Mouse (Mus musculus) liver, embryonic 13.5 days (tissue): ENCODE results near the gene Slc6a14. TPM values are rescaled to one million over a fixed set of nuclear protein-coding genes. Genes with fewer than 3 reads are reported as not detected.

ENCODE experiments used
- ATAC-seq: fragments of 200-750 bp; cut with Nextera tagmentation; 2 replicates; pipeline ENCODE4 v1.8.0; 2017; ENCODE audit warnings: low read depth, mild to moderate bottlenecking, moderate number of reproducible peaks, moderate library complexity
- DNase-seq: peaks from one replicate; pipeline ENCODE4 v3.0.0; 2022
- H3K27ac ChIP-seq: fragments of 300-500 bp; sonication (generic); 2 replicates; pipeline ENCODE4 v1.5.1; 2015; ENCODE audit warnings: moderate library complexity, mild to moderate bottlenecking, inconsistent platforms
- H3K27me3 ChIP-seq: fragments of 300-500 bp; sonication (generic); 2 replicates; pipeline ENCODE4 v1.6.1; 2015; ENCODE audit warnings: mild to moderate bottlenecking, inconsistent platforms
- H3K36me3 ChIP-seq: fragments of 300-500 bp; sonication (generic); 2 replicates; pipeline ENCODE4 v1.6.1; 2015; ENCODE audit warnings: mild to moderate bottlenecking, inconsistent platforms
- H3K4me1 ChIP-seq: fragments of 300-500 bp; sonication (generic); replicated peaks from 2 replicates; pipeline ENCODE4 v1.6.1; 2015; ENCODE audit warnings: inconsistent platforms
- H3K4me2 ChIP-seq: fragments of 300-500 bp; sonication (generic); 2 replicates; pipeline ENCODE4 v1.6.1; 2015; ENCODE audit warnings: inconsistent platforms, mild to moderate bottlenecking, moderate library complexity
- H3K4me3 ChIP-seq: fragments of 300-500 bp; sonication (generic); replicated peaks from 2 replicates; pipeline ENCODE4 v1.5.1; 2015; ENCODE audit warnings: mild to moderate bottlenecking, inconsistent platforms
- H3K9ac ChIP-seq: fragments of 300-500 bp; sonication (generic); 2 replicates; pipeline ENCODE4 v1.6.1; 2015; ENCODE audit warnings: mild to moderate bottlenecking, inconsistent platforms
- H3K9me3 ChIP-seq: fragments of 300-500 bp; sonication (generic); replicated peaks from 2 replicates; pipeline ENCODE4 v1.6.1; 2016; ENCODE audit warnings: inconsistent platforms
- WGBS: fragments of 180-500 bp; shearing (Covaris S2); methylation state at CpG from one replicate; pipeline ENCODE4 v1.1.7; 2015; ENCODE audit not compliant: insufficient replicate concordance; 5-methylcytosine and 5-hydroxymethylcytosine counted together
- polyA plus RNA-seq: library from polyadenylated mRNA; unstranded; fragments of >200 nt; fragmentation: Nextera tagmentation; extraction: Ambion mirVana; gene quantifications from 2 replicates; pipeline ENCODE4 v1.2.1, GENCODE M21; 2015

Gene Slc6a14
- not detected in 2 replicates for polyA plus RNA-seq

DNA sequence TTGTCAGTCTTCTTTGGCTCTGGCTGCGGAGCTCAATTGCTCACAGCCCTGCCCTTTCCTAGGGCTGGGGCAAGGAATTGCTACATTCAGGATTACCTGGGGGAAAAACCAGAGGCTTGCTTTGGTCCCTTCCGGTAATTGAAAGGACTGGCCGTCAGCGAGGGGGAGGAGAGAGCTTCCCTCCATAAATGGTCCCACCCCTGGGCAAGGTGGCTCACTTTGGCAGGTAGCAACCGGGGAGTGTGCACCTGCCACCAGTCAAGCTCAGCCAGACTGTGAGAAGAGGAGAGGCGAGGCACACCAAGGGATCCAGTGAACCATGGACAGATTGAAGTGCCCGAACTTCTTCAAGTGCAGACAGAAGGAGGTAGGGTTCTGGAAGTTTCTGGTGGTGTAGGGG lies at the start of gene Slc6a14:
Gene Slc6a14 (plus strand): TSS at position 68 of the 400 bp plus-strand sequence.
- Histone ChIP-seq H3K9ac (no peak within 1 kb of the TSS), H3K9me3 (no peaks in the 10 kb centered on the region), H3K4me2 (no peak within 1 kb of the TSS), H3K27ac (no peak within 1 kb of the TSS), H3K4me3 (no peak within 1 kb of the TSS), H3K36me3 (no peaks in the 10 kb centered on the region), H3K4me1 (no peaks in the 10 kb centered on the region), H3K27me3 (no peaks in the 10 kb centered on the region)
- DNase-seq, result no peak
- ATAC-seq, result no peak
- WGBS, result 52% methylated on average over 7 of the region's 7 CpGs

DNA sequence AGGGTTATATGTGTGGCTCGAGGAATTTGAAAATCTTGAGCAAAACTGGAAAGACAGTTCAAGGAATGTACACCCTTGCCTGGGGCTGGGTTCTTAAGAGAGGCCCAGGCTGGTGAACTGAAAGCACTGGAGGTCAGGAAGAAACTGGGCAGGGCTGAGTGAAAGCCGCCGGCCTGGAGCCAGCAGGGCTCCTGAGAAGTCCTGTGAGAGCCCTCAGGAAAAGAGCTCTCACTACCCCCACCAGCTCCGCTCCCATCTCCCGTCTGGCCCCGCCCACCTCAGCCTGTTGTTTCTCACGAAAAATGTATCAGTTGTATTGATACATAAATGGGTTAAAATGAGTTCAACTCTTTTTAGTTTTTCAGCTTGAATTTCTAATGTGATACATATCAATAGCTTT lies 43.8 kb upstream of the Slc6a14 start:
- DNase-seq, result no peak
- no peaks in the 10 kb centered on the region for H3K4me1 ChIP-seq
- H3K27me3 ChIP-seq, result no peaks in the 10 kb centered on the region
- no peaks in the 10 kb centered on the region for H3K36me3 ChIP-seq
- H3K4me2 ChIP-seq, result no peak overlapping the region
- no peak overlapping the region for H3K9ac ChIP-seq
- WGBS, result 25% methylated on average over 7 of the region's 7 CpGs
- no peaks in the 10 kb centered on the region for H3K9me3 ChIP-seq
- no peak overlapping the region for H3K27ac ChIP-seq
- H3K4me3 ChIP-seq, result no peak overlapping the region
- no peak for ATAC-seq

DNA sequence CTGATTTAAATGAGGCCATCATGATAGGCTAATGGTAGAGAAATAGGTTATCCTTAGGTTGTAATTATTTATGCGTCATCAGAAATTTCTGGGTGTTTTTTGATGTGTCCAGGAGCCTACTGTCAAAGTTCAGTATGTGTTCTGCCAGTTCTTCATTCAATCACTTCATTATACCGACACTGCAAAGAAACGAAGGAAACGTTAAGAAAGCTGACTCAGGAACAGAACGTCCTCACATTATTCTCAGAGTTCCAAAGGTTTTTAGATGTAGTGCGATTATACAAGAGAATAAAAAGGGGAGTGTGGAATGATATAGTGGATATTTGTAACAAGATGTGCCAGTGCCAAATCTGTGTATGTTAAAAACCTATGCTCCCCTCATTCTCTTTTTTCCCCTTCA lies 19.5 kb upstream of the Slc6a14 start:
- Histone ChIP-seq H3K4me3 (no peak overlapping the region), H3K27ac (no peak overlapping the region), H3K9ac (no peak overlapping the region), H3K27me3 (no peaks in the 10 kb centered on the region), H3K4me2 (no peak overlapping the region), H3K9me3 (no peaks in the 10 kb centered on the region), H3K36me3 (no peaks in the 10 kb centered on the region), H3K4me1 (no peaks in the 10 kb centered on the region)
- WGBS, result 58% methylated on average over 6 of the region's 6 CpGs
- DNase-seq (no peak), ATAC-seq (no peak)

DNA sequence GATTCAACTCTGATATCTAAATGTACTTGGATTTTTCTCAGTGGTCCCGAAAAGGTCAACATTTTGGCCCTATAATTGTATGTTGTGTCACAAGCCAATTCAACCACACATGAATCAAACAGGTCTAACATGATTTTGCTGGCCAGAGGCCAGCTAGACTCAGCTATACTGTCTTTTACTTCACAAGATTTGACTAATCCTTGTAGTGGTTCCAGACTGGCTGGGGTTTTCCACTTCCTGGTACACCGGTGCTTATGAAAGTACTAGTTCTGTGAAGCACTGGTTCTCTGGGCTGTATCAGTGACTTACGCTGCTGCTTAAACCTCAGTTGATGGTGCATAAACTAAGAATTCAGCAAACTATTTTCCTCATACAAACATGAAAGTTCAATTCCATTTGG lies 19.0 kb upstream of the Slc6a14 start:
- Histone ChIP-seq H3K4me2 (no peak overlapping the region), H3K36me3 (no peaks in the 10 kb centered on the region), H3K9ac (no peak overlapping the region), H3K4me1 (no peaks in the 10 kb centered on the region), H3K27me3 (no peaks in the 10 kb centered on the region), H3K4me3 (no peak overlapping the region), H3K27ac (no peak overlapping the region), H3K9me3 (no peaks in the 10 kb centered on the region)
- DNase-seq (no peak), ATAC-seq (no peak)
- 61% methylated on average over 3 of the region's 3 CpGs for WGBS

DNA sequence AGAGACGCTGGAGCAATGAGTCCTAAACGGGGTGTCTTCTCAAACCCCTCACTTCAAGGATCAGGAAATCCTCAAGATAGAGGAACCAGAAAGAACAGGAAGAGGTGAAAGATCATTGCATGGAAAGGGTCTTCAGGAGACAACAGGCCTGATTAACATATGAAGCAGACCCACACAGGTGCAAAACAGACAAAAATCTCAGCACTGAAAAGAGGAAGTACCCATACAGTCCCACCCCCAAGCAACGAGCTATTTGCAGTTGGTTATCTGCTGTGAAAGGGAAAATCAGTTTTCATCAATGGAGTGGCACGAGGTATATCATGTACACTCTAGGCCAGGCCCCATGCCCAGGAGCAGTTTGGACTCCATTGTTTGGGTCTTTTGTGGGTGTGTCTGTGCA lies 13.1 kb upstream of the Slc6a14 start:
- no peak overlapping the region for H3K4me2 ChIP-seq
- no peaks in the 10 kb centered on the region for H3K27me3 ChIP-seq
- no peaks in the 10 kb centered on the region for H3K9me3 ChIP-seq
- no peak for DNase-seq
- 47% methylated on average over 4 of the region's 4 CpGs for WGBS
- ATAC-seq, result no peak
- H3K4me1 ChIP-seq, result no peaks in the 10 kb centered on the region
- H3K9ac ChIP-seq, result no peak overlapping the region
- no peak overlapping the region for H3K4me3 ChIP-seq
- no peaks in the 10 kb centered on the region for H3K36me3 ChIP-seq
- no peak overlapping the region for H3K27ac ChIP-seq

DNA sequence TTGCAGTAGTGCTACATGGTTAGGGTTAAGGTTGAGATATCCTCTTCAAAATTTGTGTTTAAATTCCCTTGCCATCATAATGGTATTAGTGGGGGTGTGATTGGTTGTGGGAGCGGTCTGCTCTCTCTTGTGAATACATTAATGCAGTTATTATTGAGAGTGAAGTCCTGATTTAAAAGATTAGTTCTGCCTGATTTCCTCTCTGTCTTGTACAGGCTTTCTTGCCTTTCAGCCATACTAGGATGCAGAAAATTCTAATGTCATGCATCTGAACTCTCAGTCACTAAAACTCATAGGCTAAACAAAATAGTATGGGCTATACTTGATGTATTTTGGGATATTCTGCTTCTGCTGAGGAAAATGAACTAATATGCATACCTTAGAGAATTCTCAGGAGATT lies 10.2 kb upstream of the Slc6a14 start:
- no peak overlapping the region for H3K9ac ChIP-seq
- ATAC-seq, result no peak
- no peak for DNase-seq
- no peaks in the 10 kb centered on the region for H3K4me1 ChIP-seq
- no peak overlapping the region for H3K27ac ChIP-seq
- no peak overlapping the region for H3K4me3 ChIP-seq
- no peaks in the 10 kb centered on the region for H3K36me3 ChIP-seq
- H3K27me3 ChIP-seq, result no peaks in the 10 kb centered on the region
- H3K9me3 ChIP-seq, result no peaks in the 10 kb centered on the region
- WGBS, result 78% methylated on average over 1 of the region's 1 CpGs
- H3K4me2 ChIP-seq, result no peak overlapping the region

DNA sequence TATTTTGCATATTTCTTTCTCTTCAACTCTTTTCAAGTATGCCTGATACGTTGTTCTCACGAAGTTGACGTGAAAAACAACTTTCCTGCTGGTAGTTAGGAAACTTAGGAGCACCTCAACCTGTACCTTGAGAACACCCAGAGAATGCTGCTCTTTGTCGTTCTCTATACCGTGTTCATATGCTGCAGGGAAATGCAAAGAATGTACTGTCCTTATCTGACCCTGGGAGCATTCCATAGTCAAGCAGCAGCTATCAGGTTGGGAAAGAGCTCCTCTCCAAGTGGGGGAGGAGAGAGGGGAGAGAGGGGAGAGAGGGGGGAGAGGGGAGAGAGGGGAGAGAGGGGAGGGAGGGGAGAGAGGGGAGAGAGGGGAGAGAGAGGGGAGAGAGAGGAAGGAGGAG lies 597 bp downstream of the Slc6a14 start:
- H3K4me2 ChIP-seq, result no peak overlapping the region
- ATAC-seq, result no peak
- WGBS, result 49% methylated on average over 5 of the region's 5 CpGs
- no peak overlapping the region for H3K9ac ChIP-seq
- no peaks in the 10 kb centered on the region for H3K4me1 ChIP-seq
- H3K36me3 ChIP-seq, result no peaks in the 10 kb centered on the region
- no peak overlapping the region for H3K27ac ChIP-seq
- DNase-seq, result no peak
- H3K4me3 ChIP-seq, result no peak overlapping the region
- H3K9me3 ChIP-seq, result no peaks in the 10 kb centered on the region
- no peaks in the 10 kb centered on the region for H3K27me3 ChIP-seq

DNA sequence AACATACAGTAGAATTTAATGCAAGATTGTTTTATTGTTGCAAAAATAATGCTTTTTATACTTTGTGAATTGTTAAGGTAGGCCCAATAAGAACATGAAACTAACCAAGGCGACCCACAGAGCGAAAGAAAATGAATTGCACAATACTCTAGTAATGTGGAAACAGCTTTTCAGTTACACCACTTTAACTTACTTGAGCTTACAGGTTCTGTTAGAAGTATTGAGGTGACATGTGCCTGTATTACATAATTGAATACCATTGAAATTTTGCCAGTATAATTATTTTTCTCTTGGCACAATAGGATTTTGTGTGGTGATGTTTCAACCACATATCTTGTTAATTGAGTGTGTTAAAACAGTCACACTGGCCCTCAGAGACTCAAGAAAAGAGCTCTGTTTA lies 2.2 kb downstream of the Slc6a14 start:
- no peak for DNase-seq
- no peak for ATAC-seq
- no peak overlapping the region for H3K9ac ChIP-seq
- no peaks in the 10 kb centered on the region for H3K9me3 ChIP-seq
- no peak overlapping the region for H3K27ac ChIP-seq
- no peak overlapping the region for H3K4me2 ChIP-seq
- no peak overlapping the region for H3K4me3 ChIP-seq
- no peaks in the 10 kb centered on the region for H3K36me3 ChIP-seq
- 71% methylated on average over 2 of the region's 2 CpGs for WGBS
- H3K4me1 ChIP-seq, result no peaks in the 10 kb centered on the region
- H3K27me3 ChIP-seq, result no peaks in the 10 kb centered on the region

DNA sequence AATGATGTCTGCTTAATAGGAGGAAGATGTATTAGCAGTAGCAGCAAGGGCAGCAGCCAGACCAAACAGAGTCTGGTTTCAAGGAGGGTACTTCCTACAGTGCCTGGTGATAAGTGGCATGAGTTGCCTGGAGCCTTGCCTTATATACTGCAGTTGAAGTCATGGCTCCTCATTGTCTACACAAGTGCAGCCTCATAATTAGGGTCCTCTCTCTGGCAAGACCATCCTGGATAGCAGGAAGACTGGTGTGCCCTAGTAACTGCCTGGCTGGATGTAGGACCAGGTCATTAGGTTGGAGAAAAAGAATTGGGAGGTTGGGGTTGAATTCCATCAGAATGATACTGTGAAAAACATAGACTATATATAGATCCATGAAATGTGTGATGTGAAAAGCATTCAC lies 30.3 kb downstream of the Slc6a14 start, which contains the start of gene Gm28269:
Gene Gm28269 (minus strand): TSS at position 101 of the 400 bp plus-strand sequence.
- Histone ChIP-seq H3K9ac (no peak within 1 kb of the TSS), H3K27ac (no peak within 1 kb of the TSS), H3K4me2 (no peak within 1 kb of the TSS), H3K27me3 (no peaks in the 10 kb centered on the region), H3K4me1 (no peaks in the 10 kb centered on the region), H3K9me3 (no peaks in the 10 kb centered on the region), H3K36me3 (no peaks in the 10 kb centered on the region), H3K4me3 (no peak within 1 kb of the TSS)
- DNase-seq (no peak), ATAC-seq (no peak)

Other genes with a start within 250 kb of the Slc6a14 start
- gene Agtr2, start 230.4 kb upstream of the Slc6a14 start, polyA plus RNA-seq, result 0.72 and 0.80 TPM in 2 replicates
- gene Gm28269, start 30.2 kb downstream of the Slc6a14 start, polyA plus RNA-seq, result not detected in 2 replicates